Mouse (Mus musculus) hindbrain, postnatal 0 days (tissue): Measurements from ENCODE around the gene Prdm1. TPM values are rescaled to one million over a fixed set of nuclear protein-coding genes. Genes with fewer than 3 reads are reported as not detected.

ENCODE experiments used
- ATAC-seq: fragments of 200-750 bp; cut with Nextera tagmentation; 2 replicates; pipeline ENCODE4 v1.8.0; 2017; ENCODE audit warnings: mild to moderate bottlenecking, moderate TSS enrichment, moderate library complexity
- DNase-seq: peaks from one replicate; pipeline ENCODE4 v3.0.0-alpha.2; 2015; ENCODE audit warnings: low spot score
- H3K27ac ChIP-seq: fragments of 300-500 bp; sonication (generic); 2 replicates; pipeline ENCODE4 v1.5.1; 2014; ENCODE audit warnings: mild to moderate bottlenecking
- H3K27me3 ChIP-seq: fragments of 300-500 bp; sonication (generic); 2 replicates; pipeline ENCODE4 v1.6.1; 2014; ENCODE audit warnings: low read length, mixed read lengths; ENCODE audit not compliant: insufficient read depth
- H3K36me3 ChIP-seq: fragments of 300-500 bp; sonication (generic); 2 replicates; pipeline ENCODE4 v1.6.1; 2014; ENCODE audit warnings: low read length, mixed read lengths; ENCODE audit not compliant: insufficient read depth
- H3K4me1 ChIP-seq: fragments of 300-500 bp; sonication (generic); 2 replicates; pipeline ENCODE4 v1.6.1; 2014; ENCODE audit warnings: antibody characterized with exemption, low read length, mixed read lengths; ENCODE audit not compliant: insufficient read depth
- H3K4me2 ChIP-seq: fragments of 300-500 bp; sonication (generic); 2 replicates; pipeline ENCODE4 v1.6.1; 2014; ENCODE audit warnings: low read depth, mild to moderate bottlenecking, low read length, moderate library complexity, mixed read lengths
- H3K4me3 ChIP-seq: fragments of 300-500 bp; sonication (generic); 2 replicates; pipeline ENCODE4 v1.5.1; 2014; ENCODE audit warnings: low read length
- H3K9ac ChIP-seq: fragments of 300-500 bp; sonication (generic); replicated peaks from 2 replicates; pipeline ENCODE4 v1.6.1; 2014; ENCODE audit warnings: mild to moderate bottlenecking, low read length, moderate library complexity, mixed read lengths
- H3K9me3 ChIP-seq: fragments of 300-500 bp; sonication (generic); 2 replicates; pipeline ENCODE4 v1.6.1; 2016; ENCODE audit warnings: low read length, mixed read lengths
- CTCF ChIP-seq: IDR thresholded peaks from 2 replicates; pipeline ENCODE4 v1.5.1; 2016; ENCODE audit warnings: antibody characterized with exemption, control low read depth, low read depth
- WGBS: fragments of 180-500 bp; shearing (Covaris S2); extraction: QIAGEN DNeasy Blood & Tissue Kit; methylation state at CpG from one replicate; pipeline ENCODE4 v1.1.7; 2014; 5-methylcytosine and 5-hydroxymethylcytosine counted together
- polyA plus RNA-seq: library from polyadenylated mRNA; unstranded; fragments of >200 nt; fragmentation: Nextera tagmentation; extraction: Ambion mirVana; gene quantifications from 2 replicates; pipeline ENCODE4 v1.2.1, GENCODE M21; 2015
- total RNA-seq: library from RNA; depleted of rRNA; stranded (reverse); fragments of >200 nt; gene quantifications from 2 replicates; pipeline ENCODE4 v1.2.3, GENCODE M21; 2014

The Prdm1 gene
- total and polyA plus RNA-seq, 2 experiments from 2014 or later, result 0.44 to 0.63 TPM

GRCm38 (mm10) chr10:44499897-44500519 is 28.3 kb downstream of the Prdm1 start:
- H3K4me3 ChIP-seq, result no peak overlapping the region
- DNase-seq (no peak), ATAC-seq (no peak)
- WGBS, result 86% methylated on average over 15 of the region's 15 CpGs
- H3K9ac ChIP-seq, result no peak overlapping the region
- TF ChIP-seq CTCF, result no peak
- no peaks in the 10 kb centered on the region for H3K36me3 ChIP-seq
- no peaks in the 10 kb centered on the region for H3K9me3 ChIP-seq
- H3K4me1 ChIP-seq, result no peaks in the 10 kb centered on the region
- no peak overlapping the region for H3K27ac ChIP-seq
- H3K4me2 ChIP-seq, result no peak overlapping the region
- no peaks in the 10 kb centered on the region for H3K27me3 ChIP-seq

DNA sequence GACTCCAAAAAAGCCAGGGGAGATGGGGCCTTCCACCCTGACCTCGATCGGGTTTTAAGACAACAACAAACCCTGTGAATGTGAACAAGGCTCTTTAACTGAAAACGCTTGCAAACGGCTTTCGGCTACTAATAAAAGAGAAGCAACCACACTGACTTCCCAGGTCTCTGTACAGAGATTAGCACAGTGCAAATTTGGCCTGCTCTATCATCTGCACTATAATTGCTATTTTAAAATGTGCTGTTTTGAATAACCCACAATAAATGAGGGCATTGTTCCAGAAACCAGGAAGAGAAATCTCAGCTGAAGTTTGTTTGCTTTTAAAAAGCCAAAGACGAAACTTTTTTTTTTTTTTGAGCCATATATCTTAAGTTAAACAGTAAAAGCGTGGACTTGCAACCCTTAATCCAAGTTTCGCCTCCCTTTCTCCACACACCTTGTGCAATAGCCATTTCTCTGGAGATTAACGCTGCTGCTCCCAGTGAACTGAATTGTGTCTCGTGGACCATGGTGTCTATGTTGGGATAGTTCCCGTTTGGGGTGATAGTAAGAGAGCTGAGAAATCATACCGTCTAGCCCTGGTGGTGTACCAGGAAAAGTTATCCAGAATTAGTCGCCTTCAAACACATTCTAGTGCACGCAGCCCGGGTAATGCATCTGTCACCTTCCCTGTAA is 34.3 kb downstream of the Prdm1 start:
- H3K27me3 ChIP-seq, result no peaks in the 10 kb centered on the region
- no peaks in the 10 kb centered on the region for H3K4me1 ChIP-seq
- DNase-seq (no peak), ATAC-seq (no peak)
- 79% methylated on average over 15 of the region's 15 CpGs for whole genome bisulfite sequencing
- no peak for TF ChIP-seq CTCF
- no peaks in the 10 kb centered on the region for H3K9me3 ChIP-seq
- no peak overlapping the region for H3K27ac ChIP-seq
- H3K4me2 ChIP-seq, result no peak overlapping the region
- H3K4me3 ChIP-seq, result no peak overlapping the region
- H3K9ac ChIP-seq, result no peak overlapping the region
- H3K36me3 ChIP-seq, result no peaks in the 10 kb centered on the region

DNA sequence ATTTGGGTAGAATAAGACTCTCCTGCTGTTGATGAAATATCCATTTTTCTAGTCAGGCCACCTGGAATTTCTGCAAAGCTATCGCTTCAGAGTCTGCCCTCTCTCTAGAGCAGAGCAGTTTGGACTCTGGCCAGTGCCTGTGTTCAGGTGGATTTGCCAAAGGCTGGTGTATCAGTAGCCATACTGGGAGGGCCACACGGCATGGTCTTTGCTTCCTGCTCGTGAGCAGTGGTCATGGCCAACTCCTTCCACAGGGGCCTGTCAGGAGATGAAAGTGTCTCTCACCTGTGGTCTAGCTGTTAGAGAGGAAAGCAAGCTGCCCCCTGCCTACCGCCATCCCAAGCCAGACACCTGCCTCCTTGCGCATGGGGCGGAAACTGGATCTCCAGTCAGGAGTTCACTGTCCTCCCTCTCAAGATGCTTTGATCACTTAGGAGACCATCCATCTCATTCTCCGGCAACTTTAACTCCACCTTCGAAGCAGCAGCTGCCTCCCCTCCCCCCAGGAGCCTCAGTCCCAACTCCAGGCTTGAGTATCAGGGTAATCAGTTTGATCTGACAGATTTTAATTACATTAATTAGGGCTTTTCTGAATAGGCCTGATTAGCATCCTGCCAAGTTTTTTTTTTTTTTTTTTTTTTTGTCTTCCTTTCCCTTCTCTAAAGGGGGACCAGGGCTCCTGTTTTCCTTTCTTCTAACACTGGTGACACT is 35.3 kb downstream of the Prdm1 start:
- Histone ChIP-seq H3K4me1 (no peaks in the 10 kb centered on the region), H3K27ac (no peak overlapping the region), H3K9ac (no peak overlapping the region), H3K36me3 (no peaks in the 10 kb centered on the region), H3K4me2 (no peak overlapping the region), H3K9me3 (no peaks in the 10 kb centered on the region), H3K27me3 (no peaks in the 10 kb centered on the region), H3K4me3 (no peak overlapping the region)
- DNase-seq, result peak; percentile 16
- peak; percentile 27; the same call in 1 of the 2 replicates for ATAC-seq
- no peak for TF ChIP-seq CTCF
- WGBS, result 59% methylated on average over 8 of the region's 8 CpGs

- Histone ChIP-seq H3K36me3 (no peaks in the 10 kb centered on the region), H3K4me3 (no peak overlapping the region), H3K9ac (no peak overlapping the region), H3K4me2 (no peak overlapping the region), H3K9me3 (no peaks in the 10 kb centered on the region), H3K27ac (no peak overlapping the region), H3K4me1 (no peaks in the 10 kb centered on the region), H3K27me3 (no peaks in the 10 kb centered on the region)
- DNase-seq (no peak), ATAC-seq (no peak)
- WGBS, result 82% methylated on average over 5 of the region's 5 CpGs
- TF ChIP-seq CTCF, result no peak
Observed at GRCm38 (mm10) chr10:44490899-44491422, 37.3 kb downstream of the Prdm1 start.

GRCm38 (mm10) chr10:44487132-44487531 is 41.2 kb downstream of the Prdm1 start:
- DNase-seq (no peak), ATAC-seq (no peak)
- Histone ChIP-seq H3K4me2 (no peak overlapping the region), H3K27me3 (no peaks in the 10 kb centered on the region), H3K9ac (no peak overlapping the region), H3K27ac (no peak overlapping the region), H3K36me3 (no peaks in the 10 kb centered on the region), H3K4me3 (no peak overlapping the region), H3K9me3 (no peaks in the 10 kb centered on the region), H3K4me1 (no peaks in the 10 kb centered on the region)
- WGBS, result 94% methylated on average over 10 of the region's 11 CpGs
- TF ChIP-seq CTCF, result no peak

DNA sequence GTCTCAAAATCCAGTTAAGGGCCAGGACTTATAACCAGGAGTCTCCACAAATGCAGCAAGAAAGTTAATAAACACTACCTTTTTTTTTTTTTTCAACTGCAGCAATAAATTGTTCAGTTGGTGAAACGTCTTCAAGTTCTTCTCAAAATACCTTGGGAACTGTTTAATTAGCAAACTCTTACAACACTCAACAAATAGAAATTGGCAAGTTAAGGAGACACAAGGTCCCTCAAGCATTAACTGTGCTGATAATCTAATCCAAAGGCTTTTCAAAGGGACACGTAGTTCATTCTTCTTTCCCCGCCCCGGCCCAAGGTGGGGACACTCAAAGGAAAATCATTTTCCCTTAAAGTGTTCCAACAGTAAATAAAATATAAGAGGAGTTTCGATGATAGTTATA is 44.2 kb downstream of the Prdm1 start:
- Histone ChIP-seq H3K9me3 (no peaks in the 10 kb centered on the region), H3K27me3 (no peaks in the 10 kb centered on the region), H3K4me2 (no peak overlapping the region), H3K27ac (no peak overlapping the region), H3K4me3 (no peak overlapping the region), H3K36me3 (no peaks in the 10 kb centered on the region), H3K9ac (no peak overlapping the region), H3K4me1 (no peaks in the 10 kb centered on the region)
- TF ChIP-seq CTCF, result no peak
- WGBS, result 86% methylated on average over 5 of the region's 5 CpGs
- no peak for ATAC-seq
- no peak for DNase-seq
